Comparison of ENCODE assay signal across 7 mouse cellular contexts in genomic region chrX:24169992-24170391, GRCm38 (mm10).
DNase-seq lines count a peak whose midpoint lies in the region; TF ChIP-seq lines count a peak whose summit lies in the region.
"Not testable (repeated sequence)": the region's sequence is repeated elsewhere in the genome, so short reads cannot be mapped to it uniquely, and the experiment has no call there.

No protein-coding gene starts in this region.

- not testable (repeated sequence) for H3K9ac ChIP-seq in MEL (ENCODE audit: control insufficient read depth, low read depth, low read length, poor library complexity, severe bottlenecking); heart, adult 2 months (ENCODE audit: low read depth, low read length)

- DNase-seq in 3T3-L1 (ENCODE audit: low read depth, low spot score) (peak; percentile 1), MEL (ENCODE audit: low read depth, low spot score) (peak; percentile 59), adipocyte (ENCODE audit: low spot score) (peak; percentile 3)
- DNase-seq in heart, adult 2 months; layer of hippocampus, adult 2 months (ENCODE audit: low spot score in 2 of 2): not testable (repeated sequence)
- peak; percentile 8 to 30 for DNase-seq in kidney, adult 8-10 months

- not testable (repeated sequence) for H3K4me1 ChIP-seq in MEL (ENCODE audit: control insufficient read depth in 1 of 2, insufficient read depth in 2 of 2, low read length in 2 of 2); heart, adult 2 months (ENCODE audit: control insufficient read depth, insufficient read depth, low read length); small intestine, adult 2 months (ENCODE audit: control insufficient read depth, insufficient read depth, insufficient read length, low read length)

- peak; percentile 62 for TF ChIP-seq RAD21 in MEL (IDR thresholded peaks at IDR 0.05; ENCODE audit: low read depth, low read length)

- not testable (repeated sequence) for H3K79me2 ChIP-seq in MEL (ENCODE audit: control insufficient read depth, insufficient read depth, low read length, poor library complexity); heart, adult 2 months (replicated peaks; ENCODE audit: control insufficient read depth, insufficient read depth, low read length)

- not testable (repeated sequence) for TF ChIP-seq POLR2A in MEL (IDR thresholded peaks at IDR 0.05; ENCODE audit: control insufficient read depth in 1 of 2, insufficient read depth in 1 of 2, low read depth in 1 of 2, low read length in 2 of 2, poor library complexity in 1 of 2); heart, adult 2 months (IDR thresholded peaks at IDR 0.05; ENCODE audit: insufficient read depth, low read depth, low read length); small intestine, adult 2 months (IDR thresholded peaks at IDR 0.05; ENCODE audit: low read depth, low read length)

- H3K9me3 ChIP-seq in MEL (replicated peaks; ENCODE audit: insufficient read depth, low read length) = not testable (repeated sequence)

- TF ChIP-seq CTCF in MEL (IDR thresholded peaks at IDR 0.05 in 2 of 3, conservative IDR thresholded peaks at IDR 0.05 in 1 of 3; ENCODE audit: control insufficient read depth in 1 of 3, insufficient read depth in 1 of 3, low read depth in 2 of 3, low read length in 3 of 3, poor library complexity in 1 of 3, severe bottlenecking in 1 of 3) = peak; percentile 70 to 77 (median 75)
- peak; percentile 43 for TF ChIP-seq CTCF in heart, adult 2 months (IDR thresholded peaks at IDR 0.05)
- peak; percentile 41 for TF ChIP-seq CTCF in layer of hippocampus, adult 2 months (conservative IDR thresholded peaks at IDR 0.05)
- peak; percentile 21; the same call in 1 of the 2 replicates for TF ChIP-seq CTCF in small intestine, adult 2 months (IDR thresholded peaks at IDR 0.05; ENCODE audit: extremely low read depth, insufficient read length, insufficient replicate concordance, low read depth, low read length)

- TF ChIP-seq EP300 in MEL (IDR thresholded peaks at IDR 0.05; ENCODE audit: low read depth in 1 of 2, low read length in 2 of 2); heart, adult 2 months (IDR thresholded peaks at IDR 0.05; ENCODE audit: insufficient read depth, low read depth, low read length): not testable (repeated sequence)

- H3K27ac ChIP-seq in MEL (ENCODE audit: control insufficient read depth, low read depth, low read length); heart, adult 2 months; layer of hippocampus, adult 2 months; small intestine, adult 2 months (ENCODE audit: insufficient read depth, low read depth, low read length): not testable (repeated sequence)

- not testable (repeated sequence) for H3K4me3 ChIP-seq in MEL (ENCODE audit: control insufficient read depth in 1 of 2, insufficient read depth in 1 of 2, low read depth in 2 of 2, low read length in 2 of 2); heart, adult 2 months; layer of hippocampus, adult 2 months; small intestine, adult 2 months (ENCODE audit: low read depth, low read length)

- intact Hi-C loops in heart, adult 2 months (cut with DNase I) = not testable (repeated sequence)

- H3K36me3 ChIP-seq in MEL (ENCODE audit: control insufficient read depth in 1 of 2, insufficient read depth in 2 of 2, low read length in 2 of 2); heart, adult 2 months (ENCODE audit: control insufficient read depth, insufficient read depth, low read length); small intestine, adult 2 months (ENCODE audit: control insufficient read depth, insufficient read depth, low read length): not testable (repeated sequence)

- WGBS in heart, adult 2 months = 71% methylated on average over 3 of the region's 3 CpGs
- 50% methylated on average over 3 of the region's 3 CpGs for WGBS in small intestine, adult 2 months

- H3K27me3 ChIP-seq in MEL (ENCODE audit: control insufficient read depth in 1 of 2, insufficient read depth in 2 of 2, low read length in 2 of 2); heart, adult 2 months (ENCODE audit: control insufficient read depth, insufficient read depth, low read length); small intestine, adult 2 months (ENCODE audit: control insufficient read depth, insufficient read depth, low read length): not testable (repeated sequence)

TF ChIP-seq in MEL, 35 proteins besides CTCF, POLR2A, EP300 and RAD21:
- TF ChIP-seq ZC3H11A (IDR thresholded peaks at IDR 0.05; ENCODE audit: low read depth, low read length) (peak; percentile 47; the same call in 1 of the 2 replicates), SMC3 (IDR thresholded peaks at IDR 0.05; ENCODE audit: low read depth, low read length) (peak; percentile 84)

Comparison
In these comparisons a context has a peak if more than half of its experiments do, and no peak if none do; other contexts are left out.
1. CTCF ChIP-seq: peak in every context shown above with its lines; median percentile 75 in MEL; 43 in heart, adult 2 months; 41 in layer of hippocampus, adult 2 months; 21 in small intestine, adult 2 months.